Mouse (Mus musculus): ENCODE results near the gene Dusp18. TPM values are rescaled to one million over a fixed set of nuclear protein-coding genes. Genes with fewer than 3 reads are reported as not detected.
A peak's percentile ranks its signal among the peaks of the same experiment; 100 is the strongest.
"Not testable (repeated sequence)": the region's sequence is repeated elsewhere in the genome, so short reads cannot be mapped to it uniquely, and the experiment has no call there.

Gene Dusp18
- polyA plus RNA-seq, 1 experiment from 2014 or later, result 24.7 TPM

DNA sequence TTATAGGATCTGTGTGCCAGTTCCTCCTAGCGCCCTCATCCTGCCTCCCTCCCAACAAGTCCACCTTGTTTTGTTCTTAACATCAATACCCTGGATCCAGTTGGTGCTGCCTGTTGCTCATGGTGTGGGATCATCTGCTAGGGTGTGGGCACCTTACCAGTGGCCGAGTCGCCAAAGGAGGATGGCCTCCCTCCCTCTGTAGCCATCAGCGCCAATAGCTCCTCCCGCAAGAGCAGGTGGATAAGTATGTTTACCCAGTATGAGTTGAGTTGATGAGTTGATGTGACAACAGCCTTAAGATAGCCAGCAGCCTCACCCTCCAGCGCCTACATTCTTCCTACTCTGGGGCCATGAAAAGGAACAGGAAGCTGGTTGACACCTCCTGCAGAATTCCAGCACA is 5.3 kb downstream of the Dusp18 start:
- H3K4me1 ChIP-seq (replicated peaks), result peaks cover 12% of the 10 kb centered on the region; the same call in 1 of the 2 replicates
- no peak overlapping the region for H3K4me2 ChIP-seq
- peaks cover 40% of the 10 kb centered on the region for H3K36me3 ChIP-seq
- H3K4me3 ChIP-seq, result no peak overlapping the region
- ATAC-seq (ENCODE audit: low read depth), result no peak
- WGBS, result 88% methylated on average over 6 of the region's 6 CpGs
- H3K9me3 ChIP-seq, result no peaks in the 10 kb centered on the region
- no peak overlapping the region for H3K9ac ChIP-seq
- no peak overlapping the region for H3K27ac ChIP-seq (replicated peaks)
- H3K27me3 ChIP-seq, result no peaks in the 10 kb centered on the region

- no peaks in the 10 kb centered on the region for H3K9me3 ChIP-seq
- H3K9ac ChIP-seq, result no peak overlapping the region
- H3K4me3 ChIP-seq, result no peak overlapping the region
- peaks cover 6% of the 10 kb centered on the region; the same call in 1 of the 2 replicates for H3K4me1 ChIP-seq (replicated peaks)
- no peak for ATAC-seq (ENCODE audit: low read depth)
- 91% methylated on average over 3 of the region's 3 CpGs for WGBS
- no peaks in the 10 kb centered on the region for H3K27me3 ChIP-seq
- H3K27ac ChIP-seq (replicated peaks), result no peak overlapping the region
- peaks cover 40% of the 10 kb centered on the region for H3K36me3 ChIP-seq
- no peak overlapping the region for H3K4me2 ChIP-seq
Measured at GRCm38 (mm10) chr11:3902516-3902915, 7.5 kb downstream of the Dusp18 start.

DNA sequence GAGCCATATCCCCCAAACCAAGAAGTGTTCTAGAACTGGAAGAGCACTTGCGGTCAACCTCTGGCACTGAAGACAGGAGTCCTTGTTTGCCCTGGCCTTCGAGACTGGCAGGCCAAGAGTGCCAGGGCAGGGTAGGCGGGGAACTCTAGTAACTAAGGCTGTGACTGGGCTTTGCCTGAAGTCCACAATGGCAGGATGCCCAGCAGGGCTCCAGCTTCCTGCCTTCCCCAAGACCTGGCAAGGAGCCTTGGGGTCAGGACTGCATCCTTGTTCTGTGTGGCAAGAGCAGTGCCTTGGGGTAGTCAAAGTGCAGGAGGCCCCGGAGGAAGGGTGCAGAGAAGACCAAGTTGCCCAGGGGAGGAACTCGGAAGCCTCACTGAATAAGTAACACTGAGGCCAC is 8.0 kb downstream of the Dusp18 start:
- no peak overlapping the region for H3K9ac ChIP-seq
- no peak overlapping the region for H3K27ac ChIP-seq (replicated peaks)
- H3K36me3 ChIP-seq, result peaks cover 35% of the 10 kb centered on the region
- H3K4me3 ChIP-seq, result no peak overlapping the region
- H3K4me1 ChIP-seq (replicated peaks), result peaks cover 8% of the 10 kb centered on the region; the same call in 1 of the 2 replicates
- 72% methylated on average over 5 of the region's 5 CpGs for WGBS
- no peak for ATAC-seq (ENCODE audit: low read depth)
- H3K9me3 ChIP-seq, result no peaks in the 10 kb centered on the region
- H3K4me2 ChIP-seq, result no peak overlapping the region
- H3K27me3 ChIP-seq, result no peaks in the 10 kb centered on the region

GRCm38 (mm10) chr11:3904673-3905072 is 9.6 kb downstream of the Dusp18 start:
- Histone ChIP-seq H3K27ac (replicated peaks) (no peak overlapping the region), H3K9me3 (no peaks in the 10 kb centered on the region), H3K4me3 (no peak overlapping the region), H3K4me1 (replicated peaks) (peaks cover 21% of the 10 kb centered on the region), H3K9ac (no peak overlapping the region), H3K36me3 (peaks cover 22% of the 10 kb centered on the region; the same call in 1 of the 2 replicates), H3K4me2 (no peak overlapping the region), H3K27me3 (no peaks in the 10 kb centered on the region)
- WGBS, result 87% methylated on average over 6 of the region's 6 CpGs
- ATAC-seq (ENCODE audit: low read depth), result no peak

DNA sequence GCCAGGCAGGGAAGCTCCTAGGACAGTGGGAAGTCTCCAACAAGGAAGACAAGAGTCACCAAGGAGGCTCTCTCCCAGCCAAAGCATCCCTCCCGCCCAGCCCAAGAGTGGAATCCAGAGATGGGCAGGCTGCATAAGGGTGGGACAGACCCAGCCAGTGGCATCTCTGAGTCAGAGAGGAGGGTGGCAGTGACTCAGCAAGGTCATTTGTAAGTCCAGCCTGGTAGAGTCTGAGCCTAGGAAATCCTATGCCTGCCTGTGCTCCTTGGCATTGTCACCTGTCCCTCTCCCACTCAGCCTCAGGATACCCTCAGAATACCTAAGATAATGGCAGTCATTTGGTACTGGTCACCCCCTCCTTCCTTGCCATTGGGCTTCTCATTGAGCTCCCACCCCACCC is 10.4 kb downstream of the Dusp18 start:
- no peaks in the 10 kb centered on the region for H3K9me3 ChIP-seq
- no peak overlapping the region for H3K9ac ChIP-seq
- H3K4me3 ChIP-seq, result no peak overlapping the region
- H3K36me3 ChIP-seq, result peaks cover 22% of the 10 kb centered on the region; the same call in 1 of the 2 replicates
- ATAC-seq (ENCODE audit: low read depth), result no peak
- 89% methylated on average over 1 of the region's 1 CpGs for WGBS
- no peak overlapping the region for H3K4me2 ChIP-seq
- peaks cover 29% of the 10 kb centered on the region for H3K4me1 ChIP-seq (replicated peaks)
- H3K27ac ChIP-seq (replicated peaks), result no peak overlapping the region
- no peaks in the 10 kb centered on the region for H3K27me3 ChIP-seq

DNA sequence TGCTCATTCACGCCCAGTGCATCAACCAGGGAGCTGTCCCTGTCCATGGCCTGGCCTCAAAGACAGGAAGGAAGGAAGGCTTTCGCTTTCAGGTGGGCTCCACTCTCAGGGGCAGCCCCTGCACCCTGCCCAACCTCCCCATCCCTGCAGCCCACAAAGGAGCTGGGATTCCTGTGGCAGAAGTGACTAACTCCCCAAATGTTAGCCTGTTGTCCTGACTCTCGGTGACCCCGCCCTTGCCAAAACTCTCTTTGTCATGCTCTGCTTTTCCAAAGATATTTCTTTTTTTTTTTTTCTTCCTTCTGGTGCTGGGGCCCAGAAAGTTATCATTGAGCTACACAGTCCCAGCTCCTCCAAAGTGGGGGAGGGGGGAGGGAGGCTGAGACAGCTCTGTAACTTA is 14.2 kb downstream of the Dusp18 start:
- no peak for ATAC-seq (ENCODE audit: low read depth)
- Histone ChIP-seq H3K27me3 (0 out of 2 replicates have a peak, but pooled peaks cover 8% of the 10 kb centered on the region), H3K9me3 (no peaks in the 10 kb centered on the region), H3K4me3 (no peak overlapping the region), H3K27ac (replicated peaks) (no peak overlapping the region), H3K9ac (0 out of 2 replicates have a peak overlapping the region, but pooled peaks have one; percentile 43), H3K4me1 (replicated peaks) (peaks cover 64% of the 10 kb centered on the region), H3K36me3 (peaks cover 20% of the 10 kb centered on the region; the same call in 1 of the 2 replicates), H3K4me2 (peak overlapping the region; percentile 20; the same call in 1 of the 2 replicates)
- 86% methylated on average over 4 of the region's 4 CpGs for WGBS

- 69% methylated on average over 5 of the region's 5 CpGs for WGBS
- Histone ChIP-seq H3K4me1 (replicated peaks) (peaks cover 69% of the 10 kb centered on the region), H3K36me3 (0 out of 2 replicates have a peak, but pooled peaks cover 10% of the 10 kb centered on the region), H3K4me2 (peak overlapping the region; percentile 93), H3K9ac (peak overlapping the region; percentile 49), H3K27ac (replicated peaks) (no peak overlapping the region), H3K27me3 (0 out of 2 replicates have a peak, but pooled peaks cover 8% of the 10 kb centered on the region), H3K9me3 (no peaks in the 10 kb centered on the region), H3K4me3 (peak overlapping the region; percentile 64)
- no peak for ATAC-seq (ENCODE audit: low read depth)
Measured at GRCm38 (mm10) chr11:3910513-3911310, 15.7 kb downstream of the Dusp18 start.

GRCm38 (mm10) chr11:3911440-3911839 is 16.4 kb downstream of the Dusp18 start:
- Histone ChIP-seq H3K4me1 (replicated peaks) (peaks cover 69% of the 10 kb centered on the region), H3K4me3 (peak overlapping the region; percentile 64; the same call in 1 of the 2 replicates), H3K4me2 (peak overlapping the region; percentile 93), H3K9ac (peak overlapping the region; percentile 49; the same call in 1 of the 2 replicates)
- ATAC-seq (ENCODE audit: low read depth); H3K27me3 ChIP-seq; H3K9me3 ChIP-seq; H3K27ac ChIP-seq (replicated peaks); H3K36me3 ChIP-seq: not testable (repeated sequence)
- WGBS, result 91% methylated on average over 6 of the region's 6 CpGs

DNA sequence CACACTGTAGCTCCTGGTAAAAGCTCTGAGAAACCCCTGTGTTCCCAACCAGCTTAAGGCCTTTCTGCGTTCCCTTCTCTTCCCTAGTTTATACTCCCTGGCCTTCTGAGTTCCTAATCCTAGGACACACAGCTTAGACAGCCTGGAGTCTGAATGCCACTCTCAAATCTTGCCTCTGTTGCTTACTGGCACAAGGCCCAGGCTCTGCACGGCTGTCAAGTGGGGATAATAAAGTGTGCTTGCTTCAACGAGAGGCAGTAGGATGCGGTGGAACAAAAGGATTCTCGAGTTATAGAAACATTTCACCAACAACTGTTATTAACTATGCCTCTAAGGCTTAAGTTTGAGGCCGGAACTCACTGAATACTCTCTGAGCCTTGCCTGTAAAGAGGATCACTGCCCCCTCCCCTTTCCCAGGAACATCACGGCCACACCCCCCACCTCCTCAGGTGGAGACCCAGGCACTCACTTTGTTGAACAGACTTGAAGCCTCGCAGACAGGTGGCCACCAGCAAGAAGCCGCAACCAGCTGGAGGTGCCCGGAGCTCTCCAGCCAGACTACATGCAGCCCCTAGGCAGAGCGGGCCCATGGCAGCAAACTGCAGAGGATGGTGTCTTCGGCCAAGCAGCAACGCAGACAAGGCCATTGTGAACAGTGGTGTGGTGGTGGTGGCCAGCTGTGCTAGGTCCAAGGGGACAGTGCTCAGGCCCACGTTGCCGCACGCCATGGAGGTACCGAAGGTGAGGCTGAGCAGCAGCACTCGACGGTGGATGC is 17.2 kb downstream of the Dusp18 start:
- Histone ChIP-seq H3K27me3 (0 out of 2 replicates have a peak, but pooled peaks cover 8% of the 10 kb centered on the region), H3K27ac (replicated peaks) (peak overlapping the region; percentile 38; the same call in 1 of the 2 replicates), H3K4me1 (replicated peaks) (peaks cover 69% of the 10 kb centered on the region), H3K4me3 (peak overlapping the region; percentile 64), H3K9ac (peak overlapping the region; percentile 82), H3K9me3 (no peaks in the 10 kb centered on the region), H3K36me3 (no peaks in the 10 kb centered on the region), H3K4me2 (peak overlapping the region; percentile 93)
- 14% methylated on average over 19 of the region's 19 CpGs for WGBS
- ATAC-seq (ENCODE audit: low read depth), result no peak

GRCm38 (mm10) chr11:3912875-3913271 is 17.8 kb downstream of the Dusp18 start:
- Histone ChIP-seq H3K27ac (replicated peaks) (peak overlapping the region; percentile 77; the same call in 1 of the 2 replicates), H3K36me3 (no peaks in the 10 kb centered on the region), H3K4me2 (peak overlapping the region; percentile 93), H3K4me3 (peak overlapping the region; percentile 64), H3K9me3 (no peaks in the 10 kb centered on the region), H3K27me3 (0 out of 2 replicates have a peak, but pooled peaks cover 8% of the 10 kb centered on the region), H3K4me1 (replicated peaks) (peaks cover 66% of the 10 kb centered on the region), H3K9ac (peak overlapping the region; percentile 82)
- peak; percentile 38 for ATAC-seq (ENCODE audit: low read depth)
- WGBS, result 2% methylated on average over 16 of the region's 16 CpGs

DNA sequence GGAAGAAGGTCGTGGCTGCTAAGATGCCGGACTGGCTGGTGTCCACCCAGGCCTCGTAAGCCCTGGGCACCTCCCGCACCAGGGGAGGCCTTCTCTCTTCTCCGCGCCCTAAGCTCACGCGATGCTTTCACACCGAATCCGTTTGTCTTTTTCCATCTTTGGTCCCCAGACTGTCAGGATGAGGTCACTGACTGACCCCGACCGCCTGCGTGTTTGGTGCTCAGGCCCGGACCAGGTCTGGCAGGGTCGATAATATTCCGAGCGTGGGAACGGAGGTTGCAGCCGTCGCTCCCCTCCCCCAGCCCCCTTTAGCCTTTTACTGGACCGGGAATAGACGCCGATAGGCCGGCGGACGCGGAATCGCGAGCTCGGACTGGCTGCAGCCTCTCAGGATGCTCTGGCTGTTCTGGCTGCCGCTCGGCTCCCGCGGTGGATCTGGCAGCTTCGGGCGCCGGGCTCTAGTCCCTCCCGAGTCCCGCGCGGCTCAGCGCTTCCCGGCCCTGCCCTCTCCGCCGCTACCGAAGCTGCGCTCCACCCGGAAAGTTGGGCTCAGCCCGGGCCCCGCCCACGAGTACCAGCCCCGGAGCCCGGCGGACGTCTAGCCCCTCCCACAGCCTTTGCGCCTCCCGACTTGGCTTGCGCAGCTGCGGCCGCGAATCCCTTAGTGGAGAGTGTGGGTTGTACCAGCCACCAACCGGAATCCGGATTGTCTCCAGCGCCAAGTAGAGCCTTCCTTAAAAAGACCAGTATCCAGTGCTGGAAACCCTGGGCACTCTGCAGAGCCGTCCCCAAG is 18.5 kb downstream of the Dusp18 start:
- 0 out of 2 replicates have a peak, but pooled peaks cover 8% of the 10 kb centered on the region for H3K27me3 ChIP-seq
- peak overlapping the region; percentile 77 for H3K27ac ChIP-seq (replicated peaks)
- peak overlapping the region; percentile 93 for H3K4me2 ChIP-seq
- H3K4me1 ChIP-seq (replicated peaks), result peaks cover 60% of the 10 kb centered on the region
- H3K9ac ChIP-seq, result peak overlapping the region; percentile 82
- WGBS, result under 1% methylated on average over 65 of the region's 65 CpGs
- H3K36me3 ChIP-seq, result no peaks in the 10 kb centered on the region
- H3K4me3 ChIP-seq, result peak overlapping the region; percentile 64
- ATAC-seq (ENCODE audit: low read depth), result peak; percentile 90
- H3K9me3 ChIP-seq, result no peaks in the 10 kb centered on the region
